Mouse (Mus musculus) megakaryocyte, embryonic 14.5 days (primary cell): ENCODE measurements around the gene Cilp. TPM values are rescaled to one million over a fixed set of nuclear protein-coding genes. Genes with fewer than 3 reads are reported as not detected.

Source experiments
- H3K27me3 ChIP-seq: replicated peaks from 2 replicates; pipeline ENCODE3; 2012; ENCODE audit warnings: inconsistent platforms
- H3K36me3 ChIP-seq: replicated peaks from 2 replicates; pipeline ENCODE3; 2012; ENCODE audit warnings: low read length, inconsistent platforms, mixed read lengths
- H3K4me1 ChIP-seq: 2 replicates; pipeline ENCODE4 v1.6.1; 2012; ENCODE audit warnings: inconsistent platforms
- H3K4me3 ChIP-seq: replicated peaks from 2 replicates; pipeline ENCODE3; 2012; ENCODE audit warnings: moderate library complexity, mild to moderate bottlenecking, inconsistent platforms
- H3K9me3 ChIP-seq: 2 replicates; pipeline ENCODE4 v1.6.1; 2012; ENCODE audit warnings: inconsistent platforms
- FLI1 ChIP-seq: IDR thresholded peaks from 2 replicates; pipeline ENCODE4 v1.6.1; 2012; ENCODE audit warnings: low read length, inconsistent platforms, mixed read lengths
- GATA1 ChIP-seq: IDR thresholded peaks from 3 replicates; pipeline ENCODE4 v1.6.1; 2012; ENCODE audit warnings: mixed read lengths, low read length, inconsistent platforms, borderline replicate concordance
- polyA plus RNA-seq: library from polyadenylated mRNA; stranded (reverse); fragments of >175 nt; gene quantifications from 2 replicates; pipeline ENCODE4 v1.2.3, GENCODE M21; 2012; ENCODE audit warnings: low replicate concordance; ENCODE audit not compliant: insufficient read depth

Gene Cilp
- polyA plus RNA-seq, 1 experiment = 0.03 TPM

- TF ChIP-seq GATA1 = no peak
- no peak for TF ChIP-seq FLI1
- Histone ChIP-seq H3K4me1 (peaks cover 27% of the 10 kb centered on the region), H3K9me3 (no peaks in the 10 kb centered on the region), H3K27me3 (no peaks in the 10 kb centered on the region), H3K36me3 (peaks cover 85% of the 10 kb centered on the region), H3K4me3 (no peak overlapping the region)
Measured at GRCm38 (mm10) chr9:65308011-65308410, 43.0 kb downstream of the Cilp start.

GRCm38 (mm10) chr9:65312669-65313357, 47.8 kb downstream of the Cilp start:
- Histone ChIP-seq H3K27me3 (no peaks in the 10 kb centered on the region), H3K36me3 (peaks cover 87% of the 10 kb centered on the region)
- no peak for TF ChIP-seq GATA1
- no peak for TF ChIP-seq FLI1

GRCm38 (mm10) chr9:65313846-65314245, 48.9 kb downstream of the Cilp start:
- Histone ChIP-seq H3K4me1 (no peaks in the 10 kb centered on the region), H3K27me3 (no peaks in the 10 kb centered on the region), H3K9me3 (no peaks in the 10 kb centered on the region), H3K4me3 (no peak overlapping the region), H3K36me3 (peaks cover 87% of the 10 kb centered on the region)
- TF ChIP-seq GATA1 (no peak), FLI1 (no peak)

More at GRCm38 (mm10) chr9:65312669-65313357, 47.8 kb downstream of the Cilp start:
- no peaks in the 10 kb centered on the region for H3K9me3 ChIP-seq
- H3K4me1 ChIP-seq = no peaks in the 10 kb centered on the region
- no peak overlapping the region for H3K4me3 ChIP-seq

GRCm38 (mm10) chr9:65322255-65322900, 57.4 kb downstream of the Cilp start:
- TF ChIP-seq GATA1 (no peak), FLI1 (no peak)
- Histone ChIP-seq H3K27me3 (no peaks in the 10 kb centered on the region), H3K4me3 (no peak overlapping the region), H3K4me1 (peaks cover 4% of the 10 kb centered on the region; the same call in 1 of the 2 replicates), H3K9me3 (no peaks in the 10 kb centered on the region), H3K36me3 (peaks cover 94% of the 10 kb centered on the region)

- no peak overlapping the region for H3K4me3 ChIP-seq
- peaks cover 4% of the 10 kb centered on the region; the same call in 1 of the 2 replicates for H3K4me1 ChIP-seq
- H3K36me3 ChIP-seq = peaks cover 89% of the 10 kb centered on the region
- H3K27me3 ChIP-seq = no peaks in the 10 kb centered on the region
- no peaks in the 10 kb centered on the region for H3K9me3 ChIP-seq
- TF ChIP-seq GATA1 (no peak), FLI1 (no peak)
Measured at GRCm38 (mm10) chr9:65325971-65326370, 61.0 kb downstream of the Cilp start.

- no peak for TF ChIP-seq FLI1
- no peak for TF ChIP-seq GATA1
- Histone ChIP-seq H3K4me1 (peaks cover 4% of the 10 kb centered on the region; the same call in 1 of the 2 replicates), H3K36me3 (peaks cover 87% of the 10 kb centered on the region), H3K9me3 (no peaks in the 10 kb centered on the region), H3K27me3 (no peaks in the 10 kb centered on the region), H3K4me3 (no peak overlapping the region)
Measured at GRCm38 (mm10) chr9:65327371-65327770, 62.4 kb downstream of the Cilp start.

Other genes starting within 250 kb of the Cilp start
- gene Hacd3, start 243.5 kb upstream of the Cilp start, polyA plus RNA-seq = 0.81 and 1.6 TPM in 2 replicates
- gene Dpp8, start 232.8 kb upstream of the Cilp start, polyA plus RNA-seq = 0.41 and 2.4 TPM in 2 replicates
- gene Igdcc4, start 163.7 kb upstream of the Cilp start, polyA plus RNA-seq = 0.08 TPM in 1 of 2 replicates, not detected in the other
- not detected in 2 replicates for gene Igdcc3, start 124.0 kb upstream of the Cilp start, polyA plus RNA-seq
- 2.6 and 3.6 TPM in 2 replicates for gene Parp16, start 69.8 kb upstream of the Cilp start, polyA plus RNA-seq
- 4.8 and 6.1 TPM in 2 replicates for gene Clpx, start 29.1 kb downstream of the Cilp start, polyA plus RNA-seq
- 7.3 and 14.5 TPM in 2 replicates for gene Pdcd7, start 80.9 kb downstream of the Cilp start, polyA plus RNA-seq
- gene Ubap1l, start 95.9 kb downstream of the Cilp start, polyA plus RNA-seq = 0.28 and 4.7 TPM in 2 replicates
- not detected in 2 replicates for gene Kbtbd13, start 126.5 kb downstream of the Cilp start, polyA plus RNA-seq
- not detected in 2 replicates for gene Rasl12, start 133.3 kb downstream of the Cilp start, polyA plus RNA-seq
- not detected in 2 replicates for gene Slc51b, start 157.8 kb downstream of the Cilp start, polyA plus RNA-seq
- 4.8 and 6.3 TPM in 2 replicates for gene Mtfmt, start 170.6 kb downstream of the Cilp start, polyA plus RNA-seq
- gene Spg21, start 195.8 kb downstream of the Cilp start, polyA plus RNA-seq = 9.2 and 10.3 TPM in 2 replicates